Mouse (Mus musculus): ENCODE results near the gene Akap9. TPM values are rescaled to one million over a fixed set of nuclear protein-coding genes. Genes with fewer than 3 reads are reported as not detected.
"Not testable (repeated sequence)": the region's sequence is repeated elsewhere in the genome, so short reads cannot be mapped to it uniquely, and the experiment has no call there.

Akap9 gene
- polyA plus RNA-seq, 1 experiment, result 11.7 TPM

DNA sequence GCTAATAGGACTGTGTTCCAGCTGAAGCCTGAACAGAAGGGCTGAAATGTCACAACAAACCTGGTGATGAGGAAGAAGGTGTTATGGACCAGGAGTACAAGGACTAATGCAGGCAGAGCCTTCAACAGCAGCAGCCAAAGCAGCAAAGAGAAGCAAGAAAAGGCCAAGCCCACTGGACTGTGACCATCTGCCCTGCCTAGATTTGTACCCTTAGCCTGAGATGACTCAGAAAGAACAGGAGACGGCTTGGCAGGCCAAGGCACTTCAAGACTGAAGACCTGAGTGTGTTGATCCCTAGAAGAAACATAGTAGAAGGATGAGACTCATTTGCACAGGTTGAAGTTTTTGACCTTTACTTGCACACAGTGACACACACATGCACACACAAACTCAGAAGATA is 62.6 kb downstream of the Akap9 start:
- TF ChIP-seq CTCF (IDR thresholded peaks at IDR 0.05; ENCODE audit: extremely low read depth, insufficient read length, insufficient replicate concordance, low read depth, low read length) (no peak), POLR2A (IDR thresholded peaks at IDR 0.05; ENCODE audit: low read depth, low read length) (no peak)
- 49% methylated on average over 1 of the region's 1 CpGs for WGBS
- Histone ChIP-seq H3K36me3 (ENCODE audit: control insufficient read depth, insufficient read depth, low read length) (peaks cover 7% of the 10 kb centered on the region), H3K4me3 (ENCODE audit: low read depth, low read length) (no peak overlapping the region), H3K27ac (ENCODE audit: insufficient read depth, low read depth, low read length) (peak overlapping the region; percentile 84), H3K27me3 (ENCODE audit: control insufficient read depth, insufficient read depth, low read length) (no peaks in the 10 kb centered on the region), H3K4me1 (ENCODE audit: control insufficient read depth, insufficient read depth, insufficient read length, low read length) (peaks cover 11% of the 10 kb centered on the region; the same call in 1 of the 2 replicates)

DNA sequence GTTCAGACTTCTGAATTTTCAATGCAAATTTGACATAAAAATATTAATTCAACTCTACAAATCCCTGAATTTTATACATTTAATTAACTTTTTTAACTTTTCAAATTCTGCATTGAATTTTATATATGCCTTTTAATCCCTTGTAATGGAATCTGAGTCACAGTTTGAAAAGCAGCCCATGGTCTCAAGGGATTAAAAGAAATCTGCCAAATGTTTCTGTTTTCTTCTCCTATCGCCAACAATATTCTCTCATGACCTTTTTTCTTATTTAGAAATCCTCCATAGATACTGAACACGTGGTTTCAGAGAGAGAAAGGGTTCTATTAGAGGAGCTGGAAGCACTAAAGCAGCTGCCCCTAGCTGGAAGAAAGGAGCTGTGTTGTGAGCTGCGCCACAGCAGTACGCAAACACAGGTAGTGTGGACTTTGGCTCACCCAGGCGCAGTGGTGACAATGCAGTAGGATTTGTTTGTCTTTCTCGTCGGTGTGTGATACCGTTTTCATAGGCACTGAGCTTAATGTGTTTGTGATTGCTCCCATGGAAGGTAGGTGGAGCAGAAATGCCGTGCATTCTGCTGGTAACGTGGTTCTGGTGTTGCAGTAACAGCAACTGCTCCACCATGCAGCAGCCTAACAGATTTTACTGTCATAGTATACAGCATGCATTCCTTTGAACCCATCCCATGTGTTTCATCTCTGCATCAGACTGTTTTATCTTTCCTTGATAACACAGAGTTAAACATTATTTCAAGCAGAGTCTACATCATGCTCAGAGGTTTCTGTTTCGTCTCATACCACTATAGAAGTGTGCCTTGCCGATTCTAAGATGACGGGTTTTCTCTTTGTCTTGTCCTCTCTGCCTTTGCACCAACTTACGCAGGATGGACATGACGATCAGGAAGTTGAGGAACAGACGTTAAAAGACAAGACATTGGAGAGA is 76.9 kb downstream of the Akap9 start:
- Histone ChIP-seq H3K27me3 (ENCODE audit: control insufficient read depth, insufficient read depth, low read length) (no peaks in the 10 kb centered on the region), H3K4me1 (ENCODE audit: control insufficient read depth, insufficient read depth, insufficient read length, low read length) (no peaks in the 10 kb centered on the region), H3K4me3 (ENCODE audit: low read depth, low read length) (peak overlapping the region; percentile 30; the same call in 1 of the 2 replicates), H3K36me3 (ENCODE audit: control insufficient read depth, insufficient read depth, low read length) (peaks cover 23% of the 10 kb centered on the region), H3K27ac (ENCODE audit: insufficient read depth, low read depth, low read length) (peak overlapping the region; percentile 83)
- no peak for TF ChIP-seq CTCF (IDR thresholded peaks at IDR 0.05; ENCODE audit: extremely low read depth, insufficient read length, insufficient replicate concordance, low read depth, low read length)
- TF ChIP-seq POLR2A (IDR thresholded peaks at IDR 0.05; ENCODE audit: low read depth, low read length), result no peak
- WGBS, result 29% methylated on average over 16 of the region's 16 CpGs

DNA sequence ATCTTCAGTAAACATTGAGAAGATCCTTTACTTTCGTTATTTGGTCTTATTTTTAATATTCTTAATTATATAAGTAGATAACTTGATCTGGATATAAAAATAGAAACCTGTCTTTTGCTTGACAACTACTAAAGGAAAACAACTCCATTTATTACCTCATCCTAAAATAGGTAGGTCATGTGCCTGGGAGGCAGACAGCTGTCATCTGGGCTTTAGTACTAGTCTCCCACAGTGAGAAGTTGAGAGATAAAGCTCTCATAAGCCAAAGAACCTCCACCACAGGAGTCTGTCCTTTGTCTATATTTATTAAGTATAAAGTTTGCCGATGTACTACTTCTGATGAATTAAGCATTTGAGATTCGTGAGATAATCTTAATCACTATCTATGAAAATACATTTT is 78.8 kb downstream of the Akap9 start:
- no peak for TF ChIP-seq POLR2A (IDR thresholded peaks at IDR 0.05; ENCODE audit: low read depth, low read length)
- no peak for TF ChIP-seq CTCF (IDR thresholded peaks at IDR 0.05; ENCODE audit: extremely low read depth, insufficient read length, insufficient replicate concordance, low read depth, low read length)
- peaks cover 33% of the 10 kb centered on the region for H3K36me3 ChIP-seq (ENCODE audit: control insufficient read depth, insufficient read depth, low read length)
- H3K27ac ChIP-seq (ENCODE audit: insufficient read depth, low read depth, low read length), result no peak overlapping the region
- H3K4me1 ChIP-seq (ENCODE audit: control insufficient read depth, insufficient read depth, insufficient read length, low read length), result no peaks in the 10 kb centered on the region
- 85% methylated on average over 3 of the region's 3 CpGs for WGBS
- no peaks in the 10 kb centered on the region for H3K27me3 ChIP-seq (ENCODE audit: control insufficient read depth, insufficient read depth, low read length)
- H3K4me3 ChIP-seq (ENCODE audit: low read depth, low read length), result no peak overlapping the region

DNA sequence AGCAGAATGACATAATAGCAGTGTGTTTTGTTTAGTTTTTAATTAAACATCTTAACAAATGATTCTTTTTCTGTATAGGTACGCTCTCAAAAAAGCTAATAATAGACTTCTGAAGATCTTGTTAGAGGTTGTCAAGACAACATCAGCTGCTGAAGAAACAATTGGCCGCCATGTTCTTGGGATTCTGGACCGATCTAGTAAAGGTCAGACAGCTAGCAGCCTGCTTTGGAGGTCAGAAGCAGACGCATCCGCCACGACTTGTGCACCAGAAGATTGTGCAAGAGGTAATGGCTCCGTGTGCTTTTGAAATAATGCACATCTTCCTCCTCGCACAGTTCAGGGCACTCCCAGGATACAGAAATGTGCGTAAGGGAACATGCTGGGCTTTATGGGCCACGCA is 80.4 kb downstream of the Akap9 start:
- 90% methylated on average over 10 of the region's 10 CpGs for WGBS

DNA sequence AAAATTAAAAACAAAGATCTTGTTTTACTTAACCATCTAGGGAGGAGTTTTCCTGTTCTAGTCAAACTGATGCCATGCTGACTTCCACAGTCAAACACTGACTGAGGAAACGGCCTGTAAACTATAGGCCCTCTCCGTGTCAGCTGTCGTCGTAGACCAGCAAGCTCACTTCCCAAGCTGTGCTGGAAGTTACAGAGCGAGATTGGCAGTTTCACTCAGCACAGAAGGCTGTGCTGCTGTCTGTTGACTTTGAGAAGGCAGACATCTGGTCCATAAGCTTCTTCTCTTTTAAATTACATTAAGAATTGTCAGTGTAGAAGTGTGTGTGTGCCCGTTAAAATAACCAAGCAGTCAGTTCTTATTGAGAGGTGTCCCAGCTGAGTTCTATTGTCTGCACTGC is 81.7 kb downstream of the Akap9 start:
- Histone ChIP-seq H3K27me3 (ENCODE audit: control insufficient read depth, insufficient read depth, low read length) (no peaks in the 10 kb centered on the region), H3K36me3 (ENCODE audit: control insufficient read depth, insufficient read depth, low read length) (peaks cover 41% of the 10 kb centered on the region), H3K4me3 (ENCODE audit: low read depth, low read length) (no peak overlapping the region), H3K4me1 (ENCODE audit: control insufficient read depth, insufficient read depth, insufficient read length, low read length) (no peaks in the 10 kb centered on the region), H3K27ac (ENCODE audit: insufficient read depth, low read depth, low read length) (no peak overlapping the region)
- 89% methylated on average over 6 of the region's 6 CpGs for WGBS
- no peak for TF ChIP-seq CTCF (IDR thresholded peaks at IDR 0.05; ENCODE audit: extremely low read depth, insufficient read length, insufficient replicate concordance, low read depth, low read length)
- TF ChIP-seq POLR2A (IDR thresholded peaks at IDR 0.05; ENCODE audit: low read depth, low read length), result no peak

More for the DNA sequence above, 80.4 kb downstream of the Akap9 start:
- Histone ChIP-seq H3K4me1 (ENCODE audit: control insufficient read depth, insufficient read depth, insufficient read length, low read length) (no peaks in the 10 kb centered on the region), H3K4me3 (ENCODE audit: low read depth, low read length) (no peak overlapping the region), H3K36me3 (ENCODE audit: control insufficient read depth, insufficient read depth, low read length) (peaks cover 40% of the 10 kb centered on the region), H3K27ac (ENCODE audit: insufficient read depth, low read depth, low read length) (no peak overlapping the region), H3K27me3 (ENCODE audit: control insufficient read depth, insufficient read depth, low read length) (no peaks in the 10 kb centered on the region)
- no peak for TF ChIP-seq POLR2A (IDR thresholded peaks at IDR 0.05; ENCODE audit: low read depth, low read length)
- no peak for TF ChIP-seq CTCF (IDR thresholded peaks at IDR 0.05; ENCODE audit: extremely low read depth, insufficient read length, insufficient replicate concordance, low read depth, low read length)

DNA sequence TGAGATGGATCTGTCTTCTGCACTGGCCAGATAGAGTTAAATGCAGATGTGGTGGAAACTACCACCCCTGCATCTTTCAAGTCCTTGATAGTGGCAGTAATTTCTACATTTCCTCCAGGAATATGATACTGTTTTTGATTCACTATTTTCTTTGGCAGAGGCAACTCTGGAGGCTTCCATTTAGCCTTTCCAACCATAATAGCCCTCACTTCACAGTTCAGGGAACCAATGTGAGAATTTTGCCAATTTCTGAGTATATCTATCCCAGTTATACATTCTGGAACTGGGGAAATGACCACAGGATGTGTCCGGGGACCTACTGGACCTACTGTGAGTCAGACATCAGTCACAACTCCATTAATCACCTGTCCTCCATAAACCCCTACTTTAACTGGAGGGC is 89.8 kb downstream of the Akap9 start:
- H3K27me3 ChIP-seq (ENCODE audit: control insufficient read depth, insufficient read depth, low read length); H3K4me3 ChIP-seq (ENCODE audit: low read depth, low read length): not testable (repeated sequence)
- Histone ChIP-seq H3K36me3 (ENCODE audit: control insufficient read depth, insufficient read depth, low read length) (peaks cover 18% of the 10 kb centered on the region), H3K4me1 (ENCODE audit: control insufficient read depth, insufficient read depth, insufficient read length, low read length) (peaks cover 26% of the 10 kb centered on the region), H3K27ac (ENCODE audit: insufficient read depth, low read depth, low read length) (peak overlapping the region; percentile 87)
- WGBS, result 74% methylated on average over 1 of the region's 1 CpGs

DNA sequence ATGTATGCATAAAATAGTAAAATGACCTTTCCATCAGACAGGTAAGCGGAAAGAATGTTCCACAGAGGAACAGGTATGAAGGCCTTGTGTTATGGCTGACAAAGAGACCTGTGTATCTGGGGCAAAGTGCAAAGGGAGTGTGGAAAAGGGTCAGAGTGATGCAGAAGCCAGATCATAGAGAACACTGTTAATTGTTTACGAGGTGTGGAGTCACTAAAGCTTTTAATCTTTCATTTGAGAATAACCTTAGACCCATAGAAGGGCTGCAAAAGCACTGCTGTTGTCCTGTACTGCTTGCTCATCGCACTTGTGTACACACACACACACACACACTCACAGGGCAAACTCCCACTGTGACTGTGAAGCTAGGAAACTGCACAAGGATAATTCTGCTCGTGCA is 91.5 kb downstream of the Akap9 start:
- Histone ChIP-seq H3K27me3 (ENCODE audit: control insufficient read depth, insufficient read depth, low read length) (no peaks in the 10 kb centered on the region), H3K36me3 (ENCODE audit: control insufficient read depth, insufficient read depth, low read length) (peaks cover 11% of the 10 kb centered on the region), H3K27ac (ENCODE audit: insufficient read depth, low read depth, low read length) (peak overlapping the region; percentile 91), H3K4me1 (ENCODE audit: control insufficient read depth, insufficient read depth, insufficient read length, low read length) (peaks cover 28% of the 10 kb centered on the region), H3K4me3 (ENCODE audit: low read depth, low read length) (no peak overlapping the region)
- TF ChIP-seq CTCF (IDR thresholded peaks at IDR 0.05; ENCODE audit: extremely low read depth, insufficient read length, insufficient replicate concordance, low read depth, low read length), result no peak
- no peak for TF ChIP-seq POLR2A (IDR thresholded peaks at IDR 0.05; ENCODE audit: low read depth, low read length)
- 40% methylated on average over 4 of the region's 4 CpGs for WGBS
